Mouse (Mus musculus): Measurements from ENCODE around the gene Trpv4. TPM values are rescaled to one million over a fixed set of nuclear protein-coding genes. Genes with fewer than 3 reads are reported as not detected.

Gene Trpv4
- total and polyA plus RNA-seq, 3 experiments, result 2.5 to 4.5 (median 3.1) TPM

- no peak for DNase-seq
Measured at GRCm38 (mm10) chr5:114669014-114669413, 10.8 kb upstream of the Trpv4 start.

- DNase-seq, result peak; percentile 98
Measured at GRCm38 (mm10) chr5:114667228-114667856, 9.1 kb upstream of the Trpv4 start.

GRCm38 (mm10) chr5:114666659-114667058 lies 8.4 kb upstream of the Trpv4 start:
- no peak for DNase-seq

GRCm38 (mm10) chr5:114664750-114665149 lies 6.5 kb upstream of the Trpv4 start:
- DNase-seq, result no peak

- DNase-seq, result no peak
Measured at GRCm38 (mm10) chr5:114664139-114664538, 5.9 kb upstream of the Trpv4 start.

- no peak for DNase-seq
Measured at GRCm38 (mm10) chr5:114661029-114661428, 2.8 kb upstream of the Trpv4 start.

GRCm38 (mm10) chr5:114657426-114657825 lies 795 bp downstream of the Trpv4 start:
- peak; percentile 59 for DNase-seq

- no peak for DNase-seq
Measured at GRCm38 (mm10) chr5:114656305-114656704, 1.9 kb downstream of the Trpv4 start.

- no peak for DNase-seq
Measured at GRCm38 (mm10) chr5:114655721-114656120, 2.5 kb downstream of the Trpv4 start.

GRCm38 (mm10) chr5:114653656-114654437 lies 4.4 kb downstream of the Trpv4 start:
- no peak for DNase-seq

- DNase-seq, result no peak
Measured at GRCm38 (mm10) chr5:114651449-114651848, 6.8 kb downstream of the Trpv4 start.

GRCm38 (mm10) chr5:114651002-114651401 lies 7.2 kb downstream of the Trpv4 start:
- DNase-seq, result no peak

GRCm38 (mm10) chr5:114648728-114649311 lies 9.4 kb downstream of the Trpv4 start:
- DNase-seq, result no peak

GRCm38 (mm10) chr5:114647211-114647974 lies 10.8 kb downstream of the Trpv4 start:
- DNase-seq, result peak; percentile 43

GRCm38 (mm10) chr5:114645916-114646315 lies 12.3 kb downstream of the Trpv4 start:
- DNase-seq, result no peak

- DNase-seq, result no peak
Measured at GRCm38 (mm10) chr5:114644918-114645317, 13.3 kb downstream of the Trpv4 start.

- DNase-seq, result no peak
Measured at GRCm38 (mm10) chr5:114640809-114641208, 17.4 kb downstream of the Trpv4 start.

GRCm38 (mm10) chr5:114639645-114639957 lies 18.6 kb downstream of the Trpv4 start:
- no peak for DNase-seq

GRCm38 (mm10) chr5:114638769-114639644 lies 19.2 kb downstream of the Trpv4 start:
- DNase-seq, result peak; percentile 85

- DNase-seq, result no peak
Measured at GRCm38 (mm10) chr5:114636091-114636490, 22.1 kb downstream of the Trpv4 start.

- no peak for DNase-seq
Measured at GRCm38 (mm10) chr5:114631336-114631735, 26.9 kb downstream of the Trpv4 start.

GRCm38 (mm10) chr5:114625590-114625989 lies 32.6 kb downstream of the Trpv4 start:
- peak; percentile 50 for DNase-seq

All from adrenal gland, adult 2 months (tissue).